Mouse (Mus musculus) liver, embryonic 14.5 days (tissue): Measurements from ENCODE around the gene Rpap1. TPM values are rescaled to one million over a fixed set of nuclear protein-coding genes. Genes with fewer than 3 reads are reported as not detected.

Experiments used
- ATAC-seq: fragments of 200-750 bp; cut with Nextera tagmentation; 2 replicates; pipeline ENCODE4 v1.8.0; 2017; ENCODE audit warnings: moderate number of reproducible peaks, mild to moderate bottlenecking, moderate library complexity; ENCODE audit not compliant: insufficient read depth
- DNase-seq, 3 experiments: peaks; one replicate each; pipeline ENCODE4 v3.0.0-alpha.2; 2012 to 2013; ENCODE audit warnings: low read depth in 3 of 3, low spot score in 3 of 3
- H3K27ac ChIP-seq: fragments of 300-500 bp; sonication (generic); 2 replicates; pipeline ENCODE4 v1.5.1; 2014; ENCODE audit warnings: moderate library complexity, mild to moderate bottlenecking, control low read depth, inconsistent platforms
- H3K27me3 ChIP-seq: fragments of 300-500 bp; sonication (generic); 2 replicates; pipeline ENCODE4 v1.6.1; 2014; ENCODE audit warnings: mild to moderate bottlenecking, low read length, moderate library complexity; ENCODE audit not compliant: control insufficient read depth, insufficient read depth
- H3K36me3 ChIP-seq: fragments of 300-500 bp; sonication (generic); replicated peaks from 2 replicates; pipeline ENCODE4 v1.6.1; 2014; ENCODE audit warnings: low read depth; ENCODE audit not compliant: control insufficient read depth, insufficient read depth
- H3K4me1 ChIP-seq, 2 experiments: fragments of 200-500 bp in 1 of 2; fragments of 300-500 bp in 1 of 2; sonication (generic) in 1 of 2; replicated peaks; 2 replicates each; pipeline ENCODE4 v1.6.1; 2012 to 2014; ENCODE audit warnings: antibody characterized with exemption in 1 of 2, inconsistent platforms in 1 of 2, low read length in 1 of 2; ENCODE audit not compliant: control insufficient read depth in 2 of 2, insufficient read depth in 2 of 2
- H3K4me2 ChIP-seq: fragments of 300-500 bp; sonication (generic); 2 replicates; pipeline ENCODE4 v1.6.1; 2014; ENCODE audit warnings: low read depth, mild to moderate bottlenecking, control low read depth, moderate library complexity
- H3K4me3 ChIP-seq, 2 experiments: fragments of 200-500 bp in 1 of 2; fragments of 300-500 bp in 1 of 2; sonication (generic) in 1 of 2; 2 replicates each; pipeline ENCODE4 v1.5.1; 2012 to 2014; ENCODE audit warnings: low read depth in 2 of 2, low read length in 2 of 2, mild to moderate bottlenecking in 2 of 2, control low read depth in 1 of 2, inconsistent platforms in 1 of 2, moderate library complexity in 1 of 2; ENCODE audit not compliant: insufficient read depth in 1 of 2
- H3K9ac ChIP-seq: fragments of 300-500 bp; sonication (generic); replicated peaks from 2 replicates; pipeline ENCODE4 v1.6.1; 2014; ENCODE audit warnings: mild to moderate bottlenecking, control low read depth, moderate library complexity
- H3K9me3 ChIP-seq: fragments of 300-500 bp; sonication (generic); 2 replicates; pipeline ENCODE4 v1.6.1; 2016; ENCODE audit warnings: low read length, mixed read lengths; ENCODE audit not compliant: control insufficient read depth
- CTCF ChIP-seq: IDR thresholded peaks from 2 replicates; pipeline ENCODE4 v1.5.1; 2016; ENCODE audit warnings: antibody characterized with exemption, low read depth, control low read depth
- EP300 ChIP-seq: IDR thresholded peaks from 2 replicates; pipeline ENCODE4 v1.6.1; 2016; ENCODE audit warnings: antibody characterized with exemption, low read depth
- WGBS: fragments of 180-500 bp; shearing (Covaris S2); extraction: QIAGEN DNeasy Blood & Tissue Kit; methylation state at CpG from one replicate; pipeline ENCODE4 v1.1.7; 2014; ENCODE audit not compliant: insufficient replicate concordance; 5-methylcytosine and 5-hydroxymethylcytosine counted together
- polyA plus RNA-seq, 2 experiments: library from polyadenylated mRNA; depleted of rRNA in 1 of 2; stranded (reverse) in 1 of 2; unstranded in 1 of 2; fragments of >200 nt; fragmentation: Nextera tagmentation in 1 of 2; extraction: Ambion mirVana in 1 of 2; gene quantifications; 2 replicates each; pipeline versions ENCODE4 v1.2.1 to v1.2.3; 2012 to 2014

Gene Rpap1
- polyA plus RNA-seq, 2 experiments = 6.0 to 6.1 TPM

GRCm38 (mm10) chr2:119803618-119804274 lies 16.4 kb upstream of the Rpap1 start:
- no peak overlapping the region for H3K9ac ChIP-seq
- peaks cover 0 to 4% of the 10 kb centered on the region in 2 experiments; a peak in 2 of 4 replicates for H3K4me1 ChIP-seq
- no peaks in the 10 kb centered on the region for H3K9me3 ChIP-seq
- peaks cover 31% of the 10 kb centered on the region for H3K27me3 ChIP-seq
- no peak overlapping the region for H3K4me3 ChIP-seq
- H3K4me2 ChIP-seq = no peak overlapping the region
- ATAC-seq = no peak
- H3K36me3 ChIP-seq = no peaks in the 10 kb centered on the region
- 45% methylated on average over 6 of the region's 6 CpGs for WGBS
- H3K27ac ChIP-seq = no peak overlapping the region
- no peak for DNase-seq
- no peak for TF ChIP-seq CTCF
- no peak for TF ChIP-seq EP300

GRCm38 (mm10) chr2:119802767-119803617 lies 15.7 kb upstream of the Rpap1 start:
- Histone ChIP-seq H3K9ac (no peak overlapping the region), H3K27me3 (peaks cover 38% of the 10 kb centered on the region), H3K27ac (no peak overlapping the region), H3K9me3 (no peaks in the 10 kb centered on the region), H3K4me3 (no peak overlapping the region), H3K36me3 (no peaks in the 10 kb centered on the region), H3K4me1 (peaks cover 0 to 4% of the 10 kb centered on the region in 2 experiments; a peak in 2 of 4 replicates), H3K4me2 (no peak overlapping the region)
- WGBS = 67% methylated on average over 10 of the region's 10 CpGs
- ATAC-seq = no peak
- no peak for TF ChIP-seq EP300
- TF ChIP-seq CTCF = no peak
- DNase-seq = no peak

GRCm38 (mm10) chr2:119800876-119801846 lies 13.8 kb upstream of the Rpap1 start:
- no peak for DNase-seq
- WGBS = 45% methylated on average over 15 of the region's 15 CpGs
- Histone ChIP-seq H3K9me3 (no peaks in the 10 kb centered on the region), H3K4me2 (no peak overlapping the region), H3K27ac (no peak overlapping the region), H3K4me1 (peaks cover 0 to 4% of the 10 kb centered on the region in 2 experiments; a peak in 2 of 4 replicates), H3K36me3 (no peaks in the 10 kb centered on the region), H3K9ac (no peak overlapping the region), H3K27me3 (peaks cover 54% of the 10 kb centered on the region), H3K4me3 (no peak overlapping the region)
- ATAC-seq = no peak
- TF ChIP-seq CTCF = no peak
- no peak for TF ChIP-seq EP300

- no peak overlapping the region for H3K27ac ChIP-seq
- WGBS = 2% methylated on average over 26 of the region's 27 CpGs
- H3K9me3 ChIP-seq = no peaks in the 10 kb centered on the region
- ATAC-seq (no peak), DNase-seq (no peak)
- no peak for TF ChIP-seq CTCF
- no peak for TF ChIP-seq EP300
- 0 out of 2 replicates have a peak overlapping the region, but pooled peaks have one; percentile 27 for H3K9ac ChIP-seq
- H3K36me3 ChIP-seq = no peaks in the 10 kb centered on the region
- H3K4me1 ChIP-seq = peaks cover 0 to 4% of the 10 kb centered on the region in 2 experiments; a peak in 2 of 4 replicates
- peaks cover 54% of the 10 kb centered on the region for H3K27me3 ChIP-seq
- H3K4me2 ChIP-seq = peak overlapping the region; percentile 77
- H3K4me3 ChIP-seq = peak overlapping the region; percentile 29 to 61
These were observed 12.7 kb upstream of the Rpap1 start for GRCm38 (mm10) chr2:119799961-119800550.
